Mouse (Mus musculus) erythroblast, adult 5-6 weeks (primary cell): ENCODE data around the gene Plxdc1. TPM values are rescaled to one million over a fixed set of nuclear protein-coding genes. Genes with fewer than 3 reads are reported as not detected.
"Not testable (repeated sequence)": the region's sequence is repeated elsewhere in the genome, so short reads cannot be mapped to it uniquely, and the experiment has no call there.

Source experiments
- ATAC-seq: replicated peaks from 2 replicates; pipeline ENCODE4 v1.8.0; 2016; ENCODE audit warnings: moderate number of reproducible peaks, mild to moderate bottlenecking, moderate TSS enrichment, inconsistent platforms; ENCODE audit not compliant: poor library complexity, low FRiP score, severe bottlenecking
- total RNA-seq, 2 experiments: library from RNA; stranded (forward) in 1 of 2; stranded (reverse) in 1 of 2; fragments of 150-400 nt in 1 of 2; fragments of 200-764, 138-1000 nt in 1 of 2; gene quantifications; 2 replicates each; pipeline versions ENCODE4 v1.2.3 to v1.2.4; 2015 to 2017; ENCODE audit warnings: low replicate concordance in 2 of 2

The Plxdc1 gene
- total RNA-seq, 2 experiments from 2014 or later: 1.0 TPM; not detected in 1

DNA sequence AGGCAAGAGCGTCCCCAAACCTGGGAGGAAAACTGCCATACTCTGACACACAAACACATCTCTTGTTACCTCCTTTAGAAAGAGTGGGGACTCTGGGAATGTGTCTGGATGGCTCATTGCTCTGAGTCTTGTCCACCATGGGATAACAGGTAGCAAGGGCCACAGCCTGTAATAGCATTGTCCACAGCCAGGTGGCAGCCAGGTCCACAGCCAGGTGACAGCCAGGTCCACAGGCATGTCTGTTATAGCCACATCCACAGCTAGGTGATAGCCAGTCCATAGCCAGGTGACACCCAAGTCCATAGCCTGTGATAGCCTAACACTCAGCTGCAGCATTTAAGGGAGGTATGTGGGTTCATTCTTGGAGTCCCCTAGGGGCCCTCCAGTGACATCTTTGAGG, 25.3 kb downstream of the Plxdc1 start:
- peak; percentile 33; the same call in 1 of the 2 replicates for ATAC-seq

DNA sequence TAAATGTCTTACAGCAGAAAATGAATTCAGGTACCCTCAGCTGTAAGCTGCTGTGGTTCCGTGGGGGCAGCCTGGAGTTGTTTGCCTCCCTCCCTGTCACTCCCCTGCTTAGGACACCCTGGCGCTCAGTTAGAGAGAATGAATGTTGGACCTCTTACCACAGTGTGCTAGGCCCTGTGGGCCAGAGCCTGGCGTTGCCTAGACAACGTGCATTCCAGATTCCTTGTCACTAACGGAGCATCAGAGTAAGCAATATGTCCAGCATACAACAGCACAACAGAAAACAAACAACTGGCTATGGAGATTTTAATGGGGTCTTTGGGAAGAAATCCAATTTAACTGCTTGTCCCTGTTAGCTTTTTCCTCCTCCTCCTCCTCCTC, 27.0 kb downstream of the Plxdc1 start:
- no peak for ATAC-seq

DNA sequence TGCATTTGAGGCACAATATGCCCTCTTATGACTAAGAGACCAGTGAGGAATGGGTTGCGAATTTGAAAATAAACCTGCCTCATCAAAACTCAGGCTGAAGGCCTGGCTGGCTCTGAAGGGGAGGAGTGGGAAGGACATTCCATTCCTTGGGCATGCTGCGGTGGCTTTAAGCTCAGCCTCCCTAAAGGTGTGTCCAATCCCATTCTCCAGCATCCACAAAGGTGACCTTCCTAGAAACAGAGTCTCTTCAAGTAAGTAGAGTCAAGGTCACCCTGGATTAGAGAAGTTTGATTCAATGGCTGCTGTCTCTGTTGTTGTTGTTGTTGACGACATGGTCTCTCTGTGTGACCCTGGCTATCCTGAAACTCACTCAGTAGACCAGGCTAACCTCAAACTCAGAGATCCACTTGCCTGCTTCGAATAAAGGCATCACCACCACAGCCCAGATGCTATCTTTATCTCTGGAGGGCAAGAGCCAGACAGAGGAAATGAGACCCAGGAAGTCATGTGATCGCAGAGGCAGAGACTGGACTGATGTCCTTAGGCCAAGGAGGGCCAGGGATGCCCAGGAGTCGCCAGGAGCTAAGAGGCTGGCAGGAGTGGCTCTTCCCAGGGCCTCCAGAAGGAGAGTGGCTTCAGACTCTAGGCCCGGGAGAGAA, 27.5 kb downstream of the Plxdc1 start:
- ATAC-seq: no peak

DNA sequence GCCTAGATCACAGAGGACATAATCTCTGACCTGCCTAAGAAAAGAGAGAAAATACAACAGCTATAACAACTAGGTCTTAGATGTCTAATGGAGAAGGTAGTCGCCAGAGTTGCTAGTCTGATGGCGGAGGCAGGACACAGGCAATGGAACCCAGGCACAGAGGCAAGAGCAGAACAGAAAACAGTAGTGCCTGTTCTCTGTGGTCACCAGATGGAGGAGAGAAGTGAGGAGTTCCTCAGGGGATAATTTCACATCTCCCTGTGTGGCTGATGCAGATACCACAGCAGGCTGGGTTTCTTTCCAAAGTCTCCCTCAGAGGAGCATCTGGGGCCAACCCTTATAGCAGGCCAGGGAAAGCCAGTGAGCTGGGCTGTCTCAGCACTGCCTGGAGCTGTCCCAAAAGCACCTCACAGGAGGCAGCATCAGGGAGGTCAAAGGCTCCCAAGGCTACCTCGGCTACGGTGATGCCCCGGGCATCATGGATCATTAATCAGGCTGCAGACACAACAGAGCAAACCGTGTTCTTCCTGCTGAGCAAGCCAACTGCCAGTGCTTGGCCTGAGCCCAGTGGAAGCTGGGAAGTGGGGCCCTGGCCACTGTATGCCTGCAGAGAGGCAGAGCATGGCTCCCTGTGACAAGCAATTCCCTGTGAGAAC, 29.2 kb downstream of the Plxdc1 start:
- ATAC-seq: no peak

DNA sequence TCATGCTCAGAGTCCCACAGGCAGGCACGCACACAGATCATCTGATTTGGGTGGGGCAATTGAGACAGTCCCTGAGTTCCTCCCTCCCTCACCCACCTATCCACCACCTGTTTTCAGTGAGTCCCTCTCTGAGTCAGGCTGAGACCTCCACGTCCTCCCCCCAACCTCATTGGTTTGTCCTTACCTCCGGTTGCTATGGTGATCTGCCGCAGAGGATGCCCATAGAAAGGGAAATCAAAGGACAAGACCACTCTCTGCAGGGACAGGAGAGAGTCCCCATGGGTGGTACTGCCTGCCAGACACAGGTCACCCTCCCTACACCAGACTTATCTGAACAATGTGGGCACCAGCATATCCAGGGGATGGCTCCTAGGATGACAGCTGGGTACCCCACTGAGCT, 30.3 kb downstream of the Plxdc1 start:
- no peak for ATAC-seq

DNA sequence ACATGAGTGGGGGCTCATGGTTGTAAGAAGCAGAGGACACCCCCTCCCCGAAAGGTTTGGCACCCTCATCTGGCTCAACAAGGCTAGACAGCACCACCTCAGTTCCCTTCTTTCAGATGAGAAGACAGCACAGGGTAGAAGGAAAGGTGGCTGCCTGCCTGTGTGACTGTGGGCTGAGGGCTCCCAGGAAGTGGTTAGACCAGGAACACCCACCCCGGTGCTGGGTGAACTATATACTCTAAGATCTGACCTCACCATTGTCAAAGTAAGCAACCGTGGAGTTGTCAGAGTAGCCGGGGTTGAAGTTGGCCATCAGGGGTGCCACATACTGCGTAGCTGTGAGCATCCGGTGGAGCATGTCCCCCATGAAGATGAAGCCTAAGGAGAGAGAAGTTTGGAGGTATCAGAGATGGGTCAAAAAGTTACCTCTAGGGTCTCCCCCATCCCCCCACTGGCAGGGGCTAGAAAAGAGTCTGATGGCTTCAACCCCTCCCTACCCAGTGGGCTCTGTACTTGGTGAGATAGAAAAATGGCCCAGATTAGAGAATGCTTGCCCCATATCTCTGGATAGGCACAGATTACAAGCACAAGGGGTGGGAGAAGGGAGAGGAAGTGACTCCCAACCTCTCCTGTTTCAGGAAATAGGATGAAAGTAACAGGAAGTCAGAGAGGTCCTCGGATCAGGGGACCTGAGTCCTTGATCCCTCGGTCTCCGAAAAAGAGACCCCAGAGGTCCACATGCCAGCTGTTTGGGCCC, 30.9 kb downstream of the Plxdc1 start:
- ATAC-seq: no peak

DNA sequence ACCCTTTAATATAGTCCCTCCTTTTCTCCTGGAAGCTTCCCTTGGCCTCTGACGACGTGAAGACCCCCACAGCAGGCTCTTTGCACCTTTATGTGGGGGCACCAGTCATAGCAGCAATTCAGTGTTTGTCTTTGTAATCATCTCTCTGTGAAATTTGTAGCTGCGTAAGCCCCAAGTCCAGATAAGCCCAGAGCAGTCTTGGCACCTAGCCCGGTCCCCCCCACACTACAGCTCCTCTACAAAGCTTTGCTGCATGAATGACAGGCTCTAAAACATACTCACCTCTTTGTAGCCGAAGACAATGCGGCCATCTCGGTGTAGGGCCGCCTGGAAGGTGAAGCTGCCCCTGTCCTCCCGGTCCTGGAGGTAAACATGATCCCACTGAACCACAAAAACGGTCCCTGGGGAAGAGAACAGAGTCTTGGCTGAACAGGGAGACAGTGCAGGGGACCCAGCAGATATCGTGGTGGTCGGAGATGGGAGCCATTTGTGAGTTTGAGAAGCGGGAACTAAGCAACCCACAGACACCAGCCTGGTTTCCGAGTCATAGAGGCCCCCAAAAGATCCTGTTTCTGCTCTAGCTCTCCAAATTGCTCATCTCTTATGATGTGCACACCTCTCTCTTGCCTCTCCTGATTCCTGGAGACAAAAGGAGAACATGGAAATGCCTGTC, 31.6 kb downstream of the Plxdc1 start:
- ATAC-seq: no peak

DNA sequence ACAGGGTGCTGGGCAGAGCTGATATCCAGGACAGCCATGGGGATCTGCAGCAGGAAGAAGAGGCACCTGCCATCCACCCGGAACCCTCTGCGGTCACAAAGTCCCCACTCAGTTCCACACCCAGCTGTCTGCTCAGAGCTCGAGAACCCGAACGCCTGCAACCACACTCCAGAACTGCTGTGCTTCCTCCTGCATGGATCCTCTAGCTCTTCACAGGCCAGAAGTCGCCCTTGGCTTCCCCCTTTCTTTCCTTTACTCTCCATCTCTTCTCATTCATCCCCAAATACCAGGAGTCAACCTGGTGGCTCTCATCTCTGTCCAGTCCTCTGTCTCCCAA, 32.3 kb downstream of the Plxdc1 start:
- ATAC-seq: no peak

DNA sequence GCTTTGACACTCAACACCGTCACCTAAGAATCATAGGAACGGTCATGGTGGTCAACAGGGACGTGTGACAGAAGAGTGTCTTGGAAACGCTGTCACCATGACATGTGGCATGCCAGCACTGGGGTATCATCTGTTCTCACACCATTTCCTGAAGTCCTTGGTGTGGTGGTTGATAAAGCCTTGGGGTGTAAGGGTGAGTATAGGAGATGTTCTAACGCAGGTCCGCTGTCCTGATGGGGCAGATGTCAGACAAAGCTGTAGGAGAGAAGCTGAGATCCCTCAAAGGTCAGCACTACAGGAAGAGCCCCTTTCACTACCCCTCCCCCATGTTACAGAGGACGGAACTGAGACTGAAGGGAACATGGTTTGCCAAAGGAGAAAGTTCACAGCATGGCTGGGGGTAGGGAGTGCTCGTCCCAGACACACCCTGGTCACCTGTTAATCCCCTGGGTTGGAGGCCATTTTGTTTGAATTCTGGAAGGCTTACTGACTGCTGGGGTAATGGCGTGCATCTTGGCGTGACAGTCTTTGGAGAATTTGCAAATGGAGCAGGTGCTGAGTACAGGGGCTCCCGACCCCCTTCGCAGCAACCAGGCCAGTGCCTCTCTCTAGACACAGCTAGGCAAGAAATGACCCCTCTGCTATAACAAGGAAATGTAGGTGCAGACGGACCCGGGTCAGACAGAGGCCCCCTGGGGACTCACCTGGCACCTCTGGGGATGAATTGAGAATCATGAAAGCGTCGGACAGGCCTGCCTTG, 32.9 kb downstream of the Plxdc1 start:
- ATAC-seq: no peak

DNA sequence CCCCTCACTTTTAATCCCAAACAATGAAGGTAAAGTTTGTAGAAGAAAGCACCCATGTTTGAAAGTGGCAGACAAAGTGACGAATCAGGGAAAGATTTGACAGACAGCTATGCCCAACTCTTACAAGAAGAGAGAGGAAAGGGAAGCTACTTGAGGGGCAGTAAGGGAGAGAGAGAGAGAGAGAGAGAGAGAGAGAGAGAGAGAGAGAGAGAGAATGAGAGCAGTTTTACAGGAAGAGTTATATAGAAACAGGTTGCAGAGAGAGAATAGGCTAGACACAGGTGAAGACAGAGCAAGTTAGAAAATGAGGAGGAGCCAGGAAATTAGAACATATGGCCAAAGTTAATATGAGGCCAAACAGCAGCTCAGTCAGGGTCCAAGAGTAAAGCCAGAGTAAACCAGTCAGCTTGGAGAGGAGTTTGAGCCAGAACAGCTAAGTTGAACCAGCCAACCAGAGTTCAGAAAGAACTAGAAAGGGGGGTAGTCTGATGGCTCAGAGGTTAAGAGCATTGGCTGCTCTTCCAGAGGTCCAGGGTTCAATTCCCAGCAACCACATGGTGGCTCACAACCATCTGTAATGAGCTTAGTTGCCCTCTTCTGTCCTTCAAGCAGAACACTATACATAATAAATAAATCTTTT, 33.8 kb downstream of the Plxdc1 start:
- no peak for ATAC-seq

DNA sequence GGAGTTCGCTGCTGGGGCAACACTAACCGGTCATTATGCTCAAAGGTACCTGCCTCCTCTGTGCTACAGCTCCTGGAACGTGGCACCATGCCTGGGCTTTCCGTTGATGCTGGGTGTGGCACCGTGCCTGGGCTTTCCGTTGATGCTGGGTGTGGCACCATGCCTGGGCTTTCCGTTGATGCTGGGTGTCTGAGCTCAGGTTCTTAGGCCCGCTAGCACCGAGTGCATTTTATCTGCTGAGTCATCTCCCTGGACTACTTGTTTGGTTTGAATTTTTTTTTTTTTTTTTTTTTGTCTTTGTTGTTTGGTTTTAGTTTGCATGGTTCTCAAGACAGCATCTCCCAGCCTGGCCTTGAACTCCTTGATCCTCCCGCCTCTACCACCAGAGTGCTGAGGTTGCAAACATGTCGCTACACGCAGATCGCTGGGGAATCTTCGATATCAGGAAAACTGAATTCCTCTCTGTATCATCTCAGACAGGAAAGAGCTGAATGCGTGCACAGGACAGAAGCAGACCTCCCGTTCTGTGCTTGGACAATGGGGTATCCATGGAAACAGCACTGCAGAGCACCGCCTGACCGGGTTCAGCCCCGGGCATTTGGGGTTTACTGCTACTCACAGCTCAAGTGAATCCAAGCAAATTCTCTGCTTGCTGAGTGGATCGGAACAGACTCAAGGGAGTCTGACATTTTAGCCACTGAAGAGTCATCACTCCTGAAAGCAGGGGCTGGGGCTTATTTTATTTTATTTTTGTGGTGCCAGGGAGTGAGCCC, 36.4 kb downstream of the Plxdc1 start:
- ATAC-seq: peak; percentile 94

DNA sequence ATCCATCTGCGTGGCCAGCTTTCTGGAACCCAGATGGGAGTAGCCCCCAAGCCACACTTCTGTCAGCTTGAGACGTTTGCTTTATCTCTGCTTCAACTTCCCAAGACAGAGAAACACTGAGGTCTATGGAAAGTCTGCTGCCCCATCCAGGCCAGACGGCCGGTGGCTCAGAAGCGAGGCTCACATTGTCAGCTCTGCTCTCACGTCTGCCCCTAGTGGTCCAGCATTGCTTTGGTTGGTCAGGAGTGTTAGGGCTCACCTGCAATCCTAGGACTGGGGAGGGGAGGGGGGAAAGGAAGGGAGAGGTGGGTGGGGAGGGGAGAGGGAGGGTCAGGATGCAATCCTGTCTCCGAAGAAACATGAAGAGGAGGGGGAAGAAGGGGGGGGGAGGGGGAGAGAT, 38.8 kb downstream of the Plxdc1 start:
- 0 out of 2 replicates have a peak, but pooled peaks have one; percentile 39 for ATAC-seq

DNA sequence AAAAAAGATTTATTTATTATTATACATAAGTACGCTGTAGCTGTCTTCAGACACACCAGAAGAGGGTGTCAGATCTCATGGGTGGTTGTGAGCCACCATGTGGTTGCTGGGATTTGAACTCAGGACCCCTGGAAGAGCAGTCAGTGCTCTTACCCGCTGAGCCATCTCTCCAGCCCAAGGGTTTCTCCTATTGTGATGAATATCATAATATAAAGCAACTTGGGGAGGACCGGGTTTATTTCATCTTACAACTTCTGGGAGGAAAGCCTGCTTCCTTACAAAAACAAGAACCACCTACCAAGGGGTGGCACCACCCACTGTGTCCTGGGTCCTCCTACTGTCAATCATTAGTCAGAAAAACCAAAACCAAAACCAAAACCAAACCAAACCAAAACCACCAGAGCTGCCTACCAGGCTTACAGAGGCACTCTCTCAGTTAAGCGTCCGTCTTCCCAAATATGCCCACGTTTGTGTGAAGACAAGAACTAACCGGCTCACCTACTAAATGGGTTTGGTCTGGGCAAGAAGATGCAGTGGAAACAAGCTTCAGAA, 40.4 kb downstream of the Plxdc1 start:
- ATAC-seq: not testable (repeated sequence)

DNA sequence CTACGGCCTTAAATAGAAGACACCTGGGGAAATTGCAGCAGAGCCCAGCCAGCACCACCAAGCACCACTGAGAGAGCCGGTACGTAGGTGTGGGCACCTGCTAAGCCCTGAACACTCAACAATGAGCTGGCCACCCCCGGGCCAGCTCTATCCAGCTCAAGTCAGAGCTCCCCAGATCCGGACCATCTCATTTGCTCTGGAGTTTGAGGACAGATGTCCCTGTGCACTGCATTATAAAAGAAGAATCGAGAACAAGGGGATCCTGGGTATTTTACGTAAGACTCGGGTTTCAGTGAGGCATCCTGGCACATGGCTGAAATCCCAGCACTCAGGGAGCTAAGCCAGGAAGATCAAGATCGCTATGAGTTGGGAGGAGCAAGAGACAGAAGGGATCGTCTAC, 41.2 kb downstream of the Plxdc1 start:
- no peak for ATAC-seq

DNA sequence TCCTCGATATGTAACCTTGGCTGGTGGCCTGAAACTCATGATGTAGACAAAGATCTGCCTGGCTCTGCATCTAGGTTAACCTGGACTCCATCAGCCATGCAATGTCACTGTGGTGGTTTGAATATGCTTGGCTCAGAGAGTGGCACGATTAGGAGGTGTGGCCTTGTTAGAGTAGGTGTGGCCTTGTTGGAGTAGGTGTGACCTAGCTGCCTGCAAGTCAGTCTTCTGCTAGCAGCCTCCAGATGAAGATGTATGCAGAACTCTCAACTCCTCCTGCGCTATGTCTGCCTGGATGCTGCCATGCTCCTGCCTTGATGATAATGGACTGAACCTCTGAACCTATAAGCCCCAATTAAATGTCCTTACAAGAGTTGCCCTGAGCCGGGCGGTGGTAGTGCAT, 43.0 kb downstream of the Plxdc1 start:
- ATAC-seq: no peak

DNA sequence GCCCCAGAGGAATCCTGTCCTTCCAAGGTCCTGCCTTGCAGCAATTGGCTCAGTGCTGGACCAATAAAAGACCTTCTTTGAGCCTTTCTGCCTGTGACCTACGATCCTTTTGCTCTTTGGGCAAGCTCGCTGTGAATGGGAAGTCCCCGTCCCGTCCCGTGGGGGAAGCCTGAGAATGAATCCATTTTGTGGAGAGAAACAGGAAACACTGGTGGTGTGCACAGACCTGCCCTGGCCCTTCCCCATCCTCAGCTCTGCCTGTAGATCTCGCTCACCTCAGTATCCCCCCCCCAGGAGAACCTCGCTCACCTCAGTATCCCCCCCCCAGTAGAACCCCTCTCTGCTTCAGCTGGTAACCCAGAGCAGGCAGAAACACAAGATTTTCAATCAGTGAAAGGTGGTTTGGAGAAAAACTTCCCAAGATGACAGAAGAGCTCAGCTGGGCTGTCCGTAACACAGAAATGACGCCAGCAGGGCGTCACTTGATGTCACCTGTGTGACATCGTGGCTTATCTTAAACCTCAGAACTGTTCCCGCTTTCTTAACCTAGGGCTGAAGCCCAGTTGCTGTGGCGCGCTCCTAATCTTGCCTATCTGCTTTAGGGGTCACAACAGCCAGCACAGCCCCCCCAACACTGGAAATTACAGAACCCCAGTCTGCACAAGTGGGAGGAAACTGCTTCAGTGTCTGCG, 43.7 kb downstream of the Plxdc1 start:
- ATAC-seq: no peak

DNA sequence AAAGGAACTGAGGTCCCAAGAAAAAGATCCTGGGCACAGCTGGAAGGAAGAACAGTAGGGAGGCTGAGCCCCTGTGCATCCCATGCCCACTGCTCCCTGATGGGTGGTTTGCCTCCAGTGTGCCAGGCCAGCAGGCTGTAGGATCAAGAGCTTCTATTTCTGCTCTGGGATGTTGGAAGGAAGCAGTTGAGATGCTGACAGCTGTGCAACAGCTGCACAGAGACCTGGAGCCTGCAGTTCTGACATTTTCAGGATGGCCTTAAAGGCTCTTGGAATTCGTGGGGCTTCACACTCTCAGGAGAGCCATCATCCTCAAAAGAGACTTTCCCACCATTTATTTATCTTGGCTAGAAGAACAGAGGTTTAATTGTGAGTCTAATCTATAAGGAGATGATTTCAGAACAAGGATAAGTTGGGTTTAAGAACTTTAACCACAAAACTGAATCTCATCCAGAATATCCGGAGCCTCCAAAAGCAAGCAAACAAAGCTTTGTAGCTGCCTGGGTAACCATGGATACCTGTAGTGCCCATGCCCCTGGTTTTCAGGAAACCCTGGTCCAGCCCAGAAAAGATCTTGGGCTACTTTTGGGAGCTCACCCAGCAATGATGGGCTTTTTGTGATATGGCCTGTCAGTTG, 48.7 kb downstream of the Plxdc1 start:
- no peak for ATAC-seq
